Mouse (Mus musculus): ENCODE measurements at regions not wholly inside any gene's neighbourhood (a gene's known extent, or its start where the extent isn't known, plus 50 kb on each side); places are given as distances from the start of the nearest gene placed in this dataset.
A peak's percentile ranks its signal among the peaks of the same experiment; 100 is the strongest.
"Not testable (repeated sequence)": the region's sequence is repeated elsewhere in the genome, so short reads cannot be mapped to it uniquely, and the experiment has no call there.

- DNase-seq (ENCODE audit: low spot score in 2 of 2), result no peak
Measured at GRCm38 (mm10) chr14:114485781-114486180, 606.2 kb upstream of the Gpc5 start.

DNA sequence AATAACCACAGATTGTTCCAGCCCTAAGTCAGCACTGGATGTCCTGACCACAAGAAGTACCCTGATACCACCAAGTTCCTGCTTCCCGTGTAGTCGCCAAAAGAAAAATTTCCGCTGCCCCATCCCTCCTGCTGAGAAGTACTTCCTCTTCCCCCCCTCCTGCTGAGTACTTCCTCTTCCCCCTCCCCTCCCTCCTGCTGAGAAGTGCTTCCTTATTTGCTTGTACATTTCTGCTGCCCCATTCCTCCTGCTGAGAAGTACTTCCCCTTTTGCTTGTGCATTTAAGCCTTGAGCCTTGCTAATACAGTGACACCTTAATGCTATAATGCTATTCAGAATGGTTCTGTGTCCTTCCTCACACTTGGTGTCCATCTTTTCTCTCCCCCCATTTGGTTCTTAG is 598.6 kb upstream of the Gpc5 start:
- not testable (repeated sequence) for DNase-seq (ENCODE audit: low spot score in 2 of 2)

- DNase-seq (ENCODE audit: low spot score in 2 of 2), result no peak
Measured at GRCm38 (mm10) chr14:114504976-114505375, 587.0 kb upstream of the Gpc5 start.

DNA sequence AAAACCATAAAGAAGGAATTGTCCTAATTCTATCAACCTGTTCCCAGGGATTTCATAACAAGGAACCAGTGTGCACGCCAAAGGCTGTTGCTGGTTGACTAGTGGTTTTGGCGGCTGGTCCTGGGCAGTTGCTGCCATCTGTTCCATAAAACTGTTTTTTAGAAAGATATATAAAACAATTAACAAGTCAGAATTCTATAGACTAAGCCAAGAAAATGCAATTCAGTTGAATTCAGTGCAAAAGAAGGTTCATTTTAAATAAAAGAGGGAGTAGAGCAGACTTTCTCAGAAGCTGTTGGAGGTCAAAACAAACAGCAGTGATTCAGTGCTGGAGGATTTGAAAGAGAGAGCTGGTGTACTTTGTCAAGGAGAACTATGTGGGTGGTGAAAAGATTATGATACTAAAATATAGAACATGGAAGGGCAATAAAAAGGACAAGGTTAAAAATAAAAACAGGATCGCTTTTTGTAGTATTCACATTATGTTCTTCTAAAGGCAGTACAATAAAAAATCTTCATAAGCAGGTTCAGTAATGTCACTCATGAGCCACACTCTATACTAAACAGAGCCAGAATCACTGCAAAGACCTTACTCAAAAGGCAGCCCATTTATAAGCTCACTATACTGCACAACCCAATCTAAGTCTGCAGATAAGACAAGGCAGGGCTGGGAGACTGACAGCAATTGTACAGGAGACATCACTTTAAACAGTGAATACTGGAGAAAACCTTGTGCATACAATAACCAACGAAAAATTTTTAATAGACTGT is 543.9 kb upstream of the Gpc5 start:
- no peak for DNase-seq (ENCODE audit: low spot score in 2 of 2)

DNA sequence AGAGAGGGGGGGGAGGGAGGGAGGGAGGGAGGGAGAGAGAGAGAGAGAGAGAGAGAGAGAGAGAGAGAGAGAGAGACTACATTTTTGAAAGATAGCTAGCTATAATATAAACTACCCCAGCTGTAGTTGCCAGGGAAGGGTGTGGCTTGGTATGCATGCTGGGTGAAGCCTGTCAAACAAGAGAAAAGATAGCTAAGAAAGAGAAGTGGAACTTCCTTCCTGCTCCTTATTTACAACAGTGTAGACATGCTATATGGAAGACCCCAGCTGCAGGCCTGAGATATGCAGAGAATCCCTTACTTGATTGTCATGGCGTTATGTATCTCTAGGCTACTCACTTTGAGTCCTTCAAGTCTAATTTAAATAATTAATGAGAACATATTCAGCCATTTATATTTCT is 542.9 kb upstream of the Gpc5 start:
- no peak for DNase-seq (ENCODE audit: low spot score in 2 of 2)

- no peak for DNase-seq (ENCODE audit: low spot score in 2 of 2)
Measured at GRCm38 (mm10) chr14:114566411-114567030, 525.5 kb upstream of the Gpc5 start.

DNA sequence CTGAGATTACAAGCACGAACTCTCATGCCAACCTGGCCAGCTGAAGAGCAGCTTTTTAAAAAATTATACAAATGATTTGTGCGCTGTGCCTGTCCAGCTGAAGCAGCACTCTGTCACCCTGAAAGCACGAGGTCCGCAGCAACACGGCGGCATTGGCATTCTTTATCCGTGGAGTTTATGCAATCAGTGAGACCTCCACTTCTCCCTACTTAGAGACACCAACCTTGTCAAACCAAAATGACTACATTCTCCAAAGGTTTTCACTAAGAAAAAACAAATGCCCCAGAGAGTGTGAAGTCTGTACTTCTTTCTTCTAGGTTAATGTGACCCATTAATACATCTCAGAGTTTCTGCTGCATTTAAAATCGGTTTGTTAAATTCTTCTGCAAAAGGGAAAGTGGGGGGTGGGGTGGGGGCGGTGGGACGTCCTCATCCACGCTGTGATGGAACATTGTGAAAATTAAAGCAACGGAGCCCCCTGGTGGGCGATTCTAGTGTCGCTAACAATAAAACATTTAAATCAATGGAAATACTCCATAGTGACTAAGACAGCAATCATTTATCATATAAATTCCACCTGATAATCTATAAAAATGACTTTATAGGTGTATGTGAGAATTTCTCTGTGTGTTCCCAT is 524.2 kb upstream of the Gpc5 start:
- peak in 1 of 2 experiments; percentile 61 for DNase-seq (ENCODE audit: low spot score in 2 of 2)

DNA sequence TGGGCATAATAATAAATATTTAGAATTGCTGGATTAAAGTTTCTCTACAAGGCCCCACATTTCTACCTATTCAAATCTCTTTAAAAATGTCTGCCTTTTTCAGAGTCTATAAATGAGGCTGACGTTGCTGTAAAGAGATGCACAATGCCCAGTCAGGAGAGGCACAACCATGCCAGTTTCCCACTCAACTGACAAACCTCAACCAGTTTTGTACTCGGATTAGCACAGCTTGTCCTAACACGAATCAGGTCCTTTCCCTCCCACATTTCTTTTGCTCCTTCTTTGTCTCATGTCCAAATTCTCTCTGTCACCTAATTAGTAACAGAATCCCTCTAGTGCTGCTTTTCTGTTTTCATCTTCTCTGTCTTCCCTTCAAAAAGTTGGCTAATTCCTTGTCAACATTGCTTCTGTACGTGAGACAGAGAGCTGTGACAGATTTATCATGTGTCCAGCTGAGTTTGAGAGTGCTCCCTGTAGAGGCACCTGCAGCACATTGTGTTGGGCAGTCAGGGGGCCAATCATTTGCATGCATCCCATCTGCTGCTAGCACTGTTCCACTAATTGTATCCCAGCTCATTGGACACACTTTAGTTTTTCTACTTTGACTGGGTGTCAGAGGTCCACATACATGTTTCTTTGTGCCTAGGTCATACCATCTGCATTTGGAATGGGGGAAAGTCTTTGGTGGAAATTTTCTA is 504.5 kb upstream of the Gpc5 start:
- DNase-seq (ENCODE audit: low spot score in 2 of 2), result no peak

DNA sequence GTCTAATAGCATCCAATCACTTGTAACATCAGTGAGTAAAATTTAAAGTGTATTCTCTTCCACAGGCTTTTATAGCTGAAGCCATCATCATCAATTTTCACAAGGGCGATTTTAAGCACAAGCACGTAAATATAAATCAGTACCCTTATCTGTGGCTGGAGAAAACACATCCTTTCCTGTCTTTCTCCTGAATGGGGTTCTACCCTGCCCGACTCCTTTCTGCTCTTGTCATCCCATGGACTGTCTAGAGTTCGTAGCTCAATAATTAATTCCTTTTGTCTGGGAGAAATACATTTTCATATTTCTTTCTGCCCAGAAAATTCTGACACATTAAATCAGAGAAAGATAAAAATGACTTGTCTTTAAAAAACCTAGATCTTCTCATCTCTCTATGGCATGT is 482.7 kb upstream of the Gpc5 start:
- DNase-seq (ENCODE audit: low spot score in 2 of 2), result no peak

DNA sequence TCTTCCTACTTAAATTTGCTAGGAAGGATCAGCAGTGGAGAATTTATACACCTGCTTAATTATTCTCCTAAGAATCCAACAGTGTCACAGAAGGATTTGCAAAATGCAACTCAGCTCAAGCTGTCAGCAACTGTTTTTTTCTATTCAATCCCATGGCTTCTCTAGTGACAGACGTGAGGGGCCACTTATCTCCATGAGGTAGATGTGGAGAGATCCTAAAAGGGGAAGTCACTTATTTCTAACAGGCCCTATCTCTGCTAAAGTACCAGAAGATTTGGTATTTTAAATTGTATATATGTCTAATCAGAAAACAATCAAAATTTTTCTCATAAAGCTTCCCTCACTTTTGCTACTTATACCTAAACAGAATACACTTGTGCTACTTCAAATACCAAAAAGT is 479.6 kb upstream of the Gpc5 start:
- no peak for DNase-seq (ENCODE audit: low spot score in 2 of 2)

DNA sequence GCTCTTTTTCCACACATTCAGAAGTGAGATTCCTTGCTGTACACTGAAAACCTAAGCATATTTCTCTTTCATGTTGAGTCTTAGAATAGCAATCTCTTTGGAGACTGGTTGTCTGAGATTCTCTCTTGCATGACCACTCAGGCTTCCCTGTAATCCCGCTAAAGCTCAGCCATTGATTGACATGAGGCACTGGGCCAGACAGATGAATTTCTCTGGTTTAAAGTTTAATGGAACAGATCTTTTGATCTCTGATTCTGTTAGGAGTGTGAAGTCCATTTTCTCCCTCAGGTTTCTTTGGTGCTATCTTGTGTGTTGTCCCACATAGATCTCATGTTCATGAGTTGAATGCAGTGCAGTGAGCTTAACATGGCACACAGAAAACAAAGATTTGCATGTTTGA is 435.4 kb upstream of the Gpc5 start:
- no peak for DNase-seq (ENCODE audit: low spot score in 2 of 2)

DNA sequence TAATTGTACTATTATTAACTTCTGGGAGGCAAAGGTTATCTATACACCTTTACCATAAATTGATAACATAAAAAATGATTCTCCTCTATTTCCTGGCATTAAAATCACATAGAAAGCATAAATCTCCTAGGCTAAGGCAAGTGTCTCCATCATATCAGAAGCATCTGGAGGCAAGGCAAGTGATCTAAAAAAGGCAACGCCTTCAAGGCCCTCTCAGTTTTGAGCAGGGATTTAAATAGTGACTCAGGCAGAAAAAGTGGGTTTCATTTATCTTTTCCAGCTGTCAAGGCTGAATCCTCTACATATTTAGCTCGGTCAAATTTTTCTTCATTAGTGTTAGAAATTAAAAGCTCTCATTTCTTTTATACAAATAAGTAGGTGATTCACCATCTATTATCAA is 430.0 kb upstream of the Gpc5 start:
- DNase-seq (ENCODE audit: low spot score in 2 of 2), result no peak

DNA sequence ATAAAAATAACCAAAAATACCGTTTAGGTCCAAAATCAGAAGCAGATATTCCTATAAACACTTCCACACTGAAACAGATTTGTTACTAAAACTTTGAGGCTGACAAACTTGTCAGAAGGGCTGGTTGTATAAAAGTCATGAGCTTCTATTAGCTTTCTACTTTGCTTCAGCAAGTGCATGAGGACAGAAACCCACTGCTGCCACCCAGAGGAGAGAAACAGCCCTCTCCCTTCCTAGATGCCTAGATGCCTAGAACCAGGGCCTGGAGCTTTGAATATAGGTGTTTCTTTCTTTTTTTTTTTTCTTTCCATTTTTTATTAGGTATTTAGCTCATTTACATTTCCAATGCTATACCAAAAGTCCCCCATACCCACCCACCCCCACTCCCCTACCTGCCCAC is 406.9 kb upstream of the Gpc5 start:
- DNase-seq (ENCODE audit: low spot score in 2 of 2), result no peak

DNA sequence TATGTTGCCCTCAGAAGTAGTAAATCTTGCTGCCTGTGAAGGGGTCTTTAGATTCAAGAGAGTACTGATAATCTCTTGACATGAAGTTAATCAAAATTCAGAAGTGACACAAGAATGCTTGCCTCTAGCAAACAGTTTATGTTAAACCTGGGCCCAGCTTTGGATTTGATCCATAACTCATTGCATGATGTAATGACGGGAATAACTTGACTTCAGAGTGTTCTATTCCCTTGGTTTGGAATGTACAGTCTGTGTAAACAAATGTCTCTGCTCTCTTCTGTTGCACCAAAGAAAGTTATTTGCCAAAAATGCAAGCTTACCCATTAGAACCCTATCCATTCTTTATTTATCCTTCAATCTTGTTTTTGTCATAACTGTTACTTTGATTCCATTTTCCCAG is 397.1 kb upstream of the Gpc5 start:
- no peak for DNase-seq (ENCODE audit: low spot score in 2 of 2)

GRCm38 (mm10) chr14:114697543-114697942 is 394.5 kb upstream of the Gpc5 start:
- DNase-seq (ENCODE audit: low spot score in 2 of 2), result no peak

DNA sequence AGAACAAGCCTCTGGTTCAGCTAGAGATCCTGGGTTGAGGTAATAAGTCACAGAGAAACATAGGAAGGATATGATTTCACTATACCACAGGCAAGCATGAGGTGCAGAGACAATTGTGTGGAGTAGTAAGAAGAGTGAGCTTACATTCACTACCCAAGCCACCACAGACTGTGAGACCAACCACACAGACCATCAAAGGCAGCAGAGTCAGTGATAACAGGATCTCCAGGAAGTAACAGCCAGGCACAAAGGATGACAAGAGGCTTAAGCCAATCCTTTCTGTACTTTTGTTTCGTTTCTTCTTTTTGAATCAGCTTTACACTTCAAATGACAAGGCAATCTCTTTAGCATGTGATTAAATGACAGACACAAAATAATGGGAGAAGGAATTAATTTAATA is 368.9 kb upstream of the Gpc5 start:
- DNase-seq (ENCODE audit: low spot score in 2 of 2), result no peak

GRCm38 (mm10) chr14:114767323-114767722 is 324.7 kb upstream of the Gpc5 start:
- no peak for DNase-seq (ENCODE audit: low spot score in 2 of 2)

DNA sequence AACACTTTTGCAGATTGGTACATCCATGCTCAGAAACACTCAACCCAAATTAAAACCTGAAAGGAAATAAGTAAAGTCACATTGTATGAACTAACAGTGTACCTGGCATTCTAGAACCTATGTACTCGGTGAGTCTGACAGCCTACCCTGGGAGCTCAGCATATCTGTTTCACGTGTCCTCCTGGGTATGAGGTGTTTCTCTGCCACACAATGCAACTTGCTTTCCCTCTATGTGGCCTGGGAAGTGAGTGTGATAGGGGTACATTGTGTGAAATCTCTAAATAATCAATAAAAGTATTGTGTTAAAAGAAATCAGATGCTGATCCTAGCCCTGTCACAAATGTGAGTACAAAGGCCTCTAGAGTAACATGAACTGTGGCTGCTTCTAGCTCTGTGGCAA is 315.3 kb upstream of the Gpc5 start:
- DNase-seq (ENCODE audit: low spot score in 2 of 2), result no peak

DNA sequence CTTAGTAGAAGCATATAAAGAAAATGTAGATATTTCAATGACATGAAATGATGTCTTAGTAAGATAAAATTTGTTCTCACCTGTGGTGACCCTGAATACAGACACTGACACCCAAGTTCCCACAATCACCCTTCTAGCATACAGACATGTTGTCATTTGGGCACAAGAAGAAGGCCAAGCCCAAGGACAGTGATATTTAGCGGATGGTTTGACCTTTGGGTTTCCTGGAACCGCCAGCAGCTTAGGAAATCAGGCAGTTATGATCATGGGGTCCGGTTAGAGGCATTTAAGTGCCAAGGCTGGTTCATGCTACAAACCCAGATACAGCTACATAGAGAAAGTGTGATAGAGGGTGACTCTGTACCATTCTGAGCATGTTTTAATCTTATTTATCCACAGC is 310.2 kb upstream of the Gpc5 start:
- no peak for DNase-seq (ENCODE audit: low spot score in 2 of 2)

- DNase-seq (ENCODE audit: low spot score in 2 of 2), result peak; percentile 23 to 67
Measured at GRCm38 (mm10) chr14:114790946-114791830, 300.8 kb upstream of the Gpc5 start.

DNA sequence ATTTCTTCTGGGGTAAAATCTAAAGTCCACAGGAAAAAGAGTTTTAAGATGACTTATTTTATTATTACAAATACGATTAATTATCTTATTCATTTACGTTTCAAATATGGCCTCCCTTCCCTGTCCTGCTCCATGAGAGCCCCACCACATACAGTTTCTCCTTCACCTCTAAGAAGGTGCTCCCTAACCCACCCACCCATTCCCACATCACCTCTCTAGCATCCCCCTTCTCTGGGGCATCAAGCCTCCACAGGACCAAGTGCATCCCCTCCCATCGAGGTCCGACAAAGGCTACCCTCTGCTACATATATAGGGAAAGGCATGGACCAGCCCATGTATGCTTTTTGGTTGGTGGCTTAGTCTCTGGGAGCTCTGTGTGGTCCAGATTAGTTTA is 300.2 kb upstream of the Gpc5 start:
- no peak for DNase-seq (ENCODE audit: low spot score in 2 of 2)

- no peak for DNase-seq (ENCODE audit: low spot score in 2 of 2)
Measured at GRCm38 (mm10) chr14:114804643-114805042, 287.4 kb upstream of the Gpc5 start.

All from urinary bladder, postnatal 4 days (tissue).